Mouse (Mus musculus): Measurements from ENCODE around the gene Tekt1.

Tekt1 gene

DNA sequence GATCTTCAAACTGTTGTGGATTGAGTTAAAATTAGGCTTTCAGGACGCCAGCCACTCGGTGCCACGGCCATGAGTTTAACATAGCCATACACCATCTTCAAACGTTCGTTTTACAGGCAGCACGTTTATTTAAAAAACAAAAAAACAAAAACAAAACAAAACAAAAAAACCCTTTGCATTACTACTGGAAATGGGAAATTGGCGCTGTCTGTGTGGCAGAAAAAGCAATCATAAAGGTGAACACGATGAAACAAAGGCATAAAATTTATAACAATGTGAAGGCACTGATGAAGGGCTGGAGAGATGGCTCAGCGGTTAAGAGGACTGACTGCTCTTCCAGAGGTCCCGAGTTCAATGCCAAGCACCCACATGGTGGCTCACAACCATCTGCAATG lies at the start of gene Tekt1:
Gene Tekt1, minus strand, starts transcription at position 96 of the 395 bp plus-strand sequence.
- in situ Hi-C loops (cut with MboI; ENCODE audit: low pct_unique_long_range_greater_than_20kb in 1 of 2, low sequenced_read_pairs in 2 of 2, unreplicated experiment in 1 of 2), result no loop called here

DNA sequence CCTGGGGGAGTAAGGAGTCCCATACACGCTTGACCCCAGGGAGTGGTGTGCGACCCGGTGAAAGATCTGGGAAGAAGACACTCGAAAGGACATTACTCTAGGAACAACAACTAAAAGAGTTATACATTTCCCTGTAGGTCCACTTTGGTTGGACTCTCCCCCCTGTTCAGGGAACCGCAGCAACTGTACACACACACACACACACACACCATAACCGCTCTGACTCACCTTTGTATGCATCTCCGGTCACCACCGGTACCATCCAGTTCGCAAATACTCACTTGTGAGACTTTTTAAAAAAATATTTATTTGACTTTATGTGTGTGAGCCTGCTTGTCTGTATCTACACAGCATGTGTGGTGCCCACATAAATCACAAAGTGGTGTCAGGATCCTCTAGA lies 49.7 kb upstream of the Tekt1 start:
- in situ Hi-C loops (cut with MboI; ENCODE audit: low pct_unique_long_range_greater_than_20kb in 1 of 2, low sequenced_read_pairs in 2 of 2, unreplicated experiment in 1 of 2), result no loop called here

DNA sequence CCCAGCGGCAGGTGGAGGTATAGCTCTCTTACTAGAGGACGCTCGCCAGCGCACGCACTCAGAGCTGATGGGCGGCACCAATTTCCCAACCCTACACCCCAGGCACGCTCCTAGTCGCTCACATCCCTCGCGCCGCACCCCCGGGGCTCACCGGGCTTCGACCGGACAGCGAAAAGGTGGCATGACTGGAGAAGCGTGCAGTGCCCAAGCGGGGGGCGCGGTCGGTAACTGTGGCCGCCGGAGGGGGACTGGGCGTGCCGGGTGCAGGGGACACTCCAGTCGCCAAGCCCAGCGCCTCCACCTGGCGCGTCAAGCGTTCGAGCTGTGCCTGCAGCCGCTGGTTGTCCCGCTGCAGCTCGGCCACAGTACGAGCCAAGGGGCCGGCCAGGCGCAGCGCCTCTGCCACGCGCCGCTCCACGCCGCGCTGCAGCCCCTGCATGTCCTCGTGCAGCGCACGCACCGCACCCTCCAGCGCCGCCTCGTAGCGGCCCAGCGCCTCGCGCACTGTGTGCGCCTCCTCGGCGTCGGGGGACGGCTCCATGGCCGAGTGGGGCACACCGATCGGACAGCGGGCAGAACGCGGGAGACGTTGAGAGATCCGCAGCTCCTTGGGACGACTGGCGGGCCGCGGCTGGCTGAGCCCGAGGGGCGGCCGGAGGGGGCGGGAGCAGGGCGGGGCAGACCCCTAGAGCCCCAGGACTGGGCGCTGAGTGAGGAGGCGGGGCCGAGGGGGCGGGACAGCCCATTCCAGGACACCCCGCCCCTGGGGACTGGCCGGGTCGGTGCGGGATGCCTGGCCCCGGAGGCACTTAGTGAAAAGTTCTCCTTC lies 49.1 kb upstream of the Tekt1 start, which contains the start of gene Smtnl2:
Gene Smtnl2, minus strand, starts transcription at position 621 of the 829 bp plus-strand sequence.
- in situ Hi-C loops (cut with MboI; ENCODE audit: low pct_unique_long_range_greater_than_20kb in 1 of 2, low sequenced_read_pairs in 2 of 2, unreplicated experiment in 1 of 2), result no loop called here

DNA sequence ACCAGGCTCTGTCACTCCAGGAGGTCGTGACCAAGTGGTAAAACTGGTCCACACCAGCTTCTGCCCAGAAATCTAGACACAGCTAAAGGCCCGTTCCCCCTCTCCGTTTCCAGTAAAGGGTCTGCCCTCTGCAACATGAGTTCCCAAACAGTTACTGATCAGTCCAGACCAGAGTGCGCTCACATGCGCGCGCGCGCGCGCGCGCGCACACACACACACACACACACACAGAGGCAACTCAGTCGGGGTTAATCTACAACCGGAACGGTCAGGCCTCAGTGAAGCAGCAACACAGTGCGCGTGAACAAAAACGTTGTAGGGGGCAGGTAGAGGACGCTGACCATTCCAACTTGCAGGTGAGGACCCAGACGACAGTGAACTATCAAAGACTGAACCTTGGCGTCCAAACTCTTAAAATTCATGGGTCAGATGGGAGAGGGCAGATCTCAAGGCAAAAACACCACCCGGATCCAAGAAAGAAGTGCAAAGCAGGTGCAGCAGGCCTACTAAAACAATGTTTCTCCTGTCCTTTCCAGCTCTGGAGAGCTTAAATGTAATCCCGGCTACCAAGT lies 48.4 kb upstream of the Tekt1 start:
- in situ Hi-C loops (cut with MboI; ENCODE audit: low pct_unique_long_range_greater_than_20kb in 1 of 2, low sequenced_read_pairs in 2 of 2, unreplicated experiment in 1 of 2), result no loop called here

DNA sequence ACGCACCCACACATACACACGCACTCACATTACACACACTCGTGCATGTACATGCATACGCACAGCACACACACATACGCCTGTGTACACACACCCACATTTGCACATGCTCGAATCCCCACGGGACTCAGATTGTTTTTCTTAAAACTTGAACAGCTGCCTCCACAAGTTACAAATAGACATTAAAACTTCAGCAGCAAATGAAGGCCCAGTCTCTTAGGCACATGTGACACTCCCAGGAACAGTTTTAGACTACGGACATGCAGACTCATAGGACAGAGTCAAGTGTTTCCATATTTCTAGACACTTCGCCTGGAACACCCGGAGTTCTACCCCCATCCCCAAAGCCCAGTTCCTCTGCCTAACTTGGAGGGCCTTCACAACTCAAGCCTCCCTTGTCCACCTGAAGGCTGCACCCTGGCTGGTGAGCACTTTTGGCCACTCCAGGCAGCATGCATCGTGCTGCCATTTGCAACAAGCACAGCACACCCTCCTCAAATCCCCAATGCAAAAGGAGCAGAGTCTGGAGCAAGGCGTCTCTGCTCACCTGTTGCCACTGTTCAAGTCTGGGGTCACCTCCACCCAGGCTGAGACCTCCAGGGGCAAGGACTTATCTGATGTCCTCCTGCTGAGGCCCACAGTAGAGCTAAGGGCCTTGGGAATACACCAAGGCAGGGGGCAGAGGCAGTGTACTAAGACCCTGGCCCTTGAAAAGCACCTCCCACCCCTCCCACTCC lies 47.6 kb upstream of the Tekt1 start:
- in situ Hi-C loops (cut with MboI; ENCODE audit: low pct_unique_long_range_greater_than_20kb in 1 of 2, low sequenced_read_pairs in 2 of 2, unreplicated experiment in 1 of 2), result no loop called here

DNA sequence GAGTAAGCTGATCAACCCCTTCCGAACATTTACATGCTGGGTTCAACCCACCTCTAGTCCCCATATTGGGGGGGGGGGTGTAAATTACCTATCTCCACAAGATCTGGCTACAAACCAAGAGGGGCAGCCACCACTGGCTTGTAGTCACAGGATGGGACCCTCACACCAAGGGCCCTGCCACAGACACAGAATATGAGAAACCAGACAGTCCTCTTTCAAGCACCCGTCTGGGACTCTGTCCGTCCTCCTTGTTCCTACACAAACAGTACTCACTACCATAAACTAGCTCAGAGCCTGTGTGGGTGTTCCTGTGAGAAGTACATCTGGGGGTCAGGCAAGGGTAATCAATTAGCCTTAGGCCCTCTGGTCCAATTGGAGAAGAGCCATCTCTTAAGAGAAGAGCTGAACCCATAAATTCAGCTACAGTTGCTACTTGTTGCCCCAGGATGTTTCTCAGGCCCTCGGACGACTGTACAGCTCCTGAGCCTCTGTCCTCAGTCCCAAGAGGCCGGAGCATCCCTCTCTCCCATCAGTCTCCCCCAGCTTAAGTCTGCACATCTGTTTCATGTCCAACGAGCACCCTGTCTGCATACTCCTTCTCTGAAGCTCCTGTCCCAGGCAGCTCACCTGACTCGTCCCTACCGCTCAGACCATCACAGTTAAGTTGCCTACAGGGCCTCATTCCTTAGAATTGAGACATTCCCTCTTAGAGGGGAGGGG lies 46.4 kb upstream of the Tekt1 start:
- in situ Hi-C loops (cut with MboI; ENCODE audit: low pct_unique_long_range_greater_than_20kb in 1 of 2, low sequenced_read_pairs in 2 of 2, unreplicated experiment in 1 of 2), result no loop called here

DNA sequence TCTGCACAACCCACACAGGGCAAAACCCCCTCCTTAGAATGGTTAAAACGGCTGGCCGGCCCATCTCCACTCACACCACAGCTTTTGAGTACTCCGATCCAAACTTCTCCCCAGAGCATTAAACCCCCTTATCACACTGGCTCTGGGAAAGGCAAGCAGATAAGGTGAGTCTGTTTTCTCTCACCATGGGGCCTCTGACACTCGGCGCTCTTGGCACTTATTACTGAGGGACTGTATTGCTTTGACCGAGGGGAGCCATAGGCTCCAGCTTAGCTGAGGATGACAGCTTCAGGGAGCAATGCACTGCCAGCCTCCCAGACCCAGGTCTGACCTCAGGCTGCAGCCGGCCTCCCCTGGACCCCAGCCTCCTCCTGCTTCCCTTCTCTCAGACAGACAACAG lies 45.3 kb upstream of the Tekt1 start:
- in situ Hi-C loops (cut with MboI; ENCODE audit: low pct_unique_long_range_greater_than_20kb in 1 of 2, low sequenced_read_pairs in 2 of 2, unreplicated experiment in 1 of 2), result no loop called here

DNA sequence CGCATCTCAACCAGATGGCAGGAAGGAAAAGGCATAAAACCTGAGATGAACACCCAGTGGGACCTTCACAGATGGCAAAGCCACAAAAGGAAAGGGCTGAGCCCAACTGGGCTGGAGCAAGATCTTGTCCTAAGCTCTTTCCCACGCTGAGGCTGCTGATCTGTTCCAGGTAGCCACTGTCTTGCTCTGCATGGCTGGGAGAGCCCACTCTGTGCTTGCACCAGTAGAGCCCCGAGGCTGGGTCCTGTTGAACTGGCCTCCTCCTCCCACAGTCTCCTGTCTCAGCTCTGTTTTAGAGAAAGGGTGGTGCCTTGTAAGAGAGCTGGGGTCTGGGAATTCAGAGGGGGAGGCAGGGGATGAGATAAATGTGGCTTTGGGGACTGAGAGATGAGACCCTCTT lies 44.8 kb upstream of the Tekt1 start:
- in situ Hi-C loops (cut with MboI; ENCODE audit: low pct_unique_long_range_greater_than_20kb in 1 of 2, low sequenced_read_pairs in 2 of 2, unreplicated experiment in 1 of 2), result no loop called here

DNA sequence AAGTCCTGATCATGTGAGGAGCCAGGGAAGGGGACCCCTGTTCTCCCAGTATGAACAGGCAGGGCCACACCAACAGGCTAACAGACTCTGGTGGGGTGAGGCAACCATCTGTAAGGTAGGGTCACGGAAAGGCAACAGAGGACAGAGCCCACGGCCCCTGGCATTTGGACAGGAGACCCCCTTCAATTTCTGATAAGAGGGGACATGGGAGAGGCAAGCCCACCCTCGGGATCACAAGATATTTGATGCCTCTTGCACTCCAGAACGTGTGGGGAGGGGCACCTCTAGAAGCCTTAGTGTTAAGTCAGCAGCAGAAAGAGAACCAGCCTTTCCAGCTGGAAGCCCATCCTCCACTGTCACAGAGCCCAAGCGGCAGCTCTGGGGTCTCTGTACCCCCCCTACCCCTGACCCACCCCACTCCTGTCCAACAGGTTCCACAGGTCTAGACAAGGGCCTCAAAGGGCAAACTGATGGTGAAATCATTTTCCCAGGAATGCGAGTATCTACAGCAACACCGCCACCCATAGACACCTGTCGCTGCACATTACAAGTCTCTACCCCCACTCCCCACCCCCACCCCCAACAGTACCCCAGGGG lies 43.9 kb upstream of the Tekt1 start:
- in situ Hi-C loops (cut with MboI; ENCODE audit: low pct_unique_long_range_greater_than_20kb in 1 of 2, low sequenced_read_pairs in 2 of 2, unreplicated experiment in 1 of 2), result no loop called here

DNA sequence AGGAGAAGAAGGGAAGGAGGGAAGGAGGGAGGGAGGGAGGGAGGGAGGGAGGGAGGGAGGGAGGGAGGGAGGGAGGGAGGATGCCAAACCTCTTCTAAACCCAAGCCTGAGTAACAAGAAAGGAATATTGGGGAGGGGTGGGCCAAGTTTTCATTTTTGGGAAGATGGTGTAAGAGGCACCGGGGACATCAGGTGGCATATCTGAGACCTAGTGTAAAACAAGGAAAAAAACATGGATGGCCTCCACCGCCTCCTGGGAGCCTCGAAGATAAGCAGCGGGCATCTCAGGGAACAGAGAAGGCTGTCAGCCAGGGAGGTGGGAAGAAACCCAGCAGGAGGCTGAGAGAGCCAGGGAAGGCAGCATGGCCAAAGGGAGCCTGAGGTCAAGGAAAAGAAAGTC lies 43.3 kb upstream of the Tekt1 start:
- in situ Hi-C loops (cut with MboI; ENCODE audit: low pct_unique_long_range_greater_than_20kb in 1 of 2, low sequenced_read_pairs in 2 of 2, unreplicated experiment in 1 of 2), result no loop called here

DNA sequence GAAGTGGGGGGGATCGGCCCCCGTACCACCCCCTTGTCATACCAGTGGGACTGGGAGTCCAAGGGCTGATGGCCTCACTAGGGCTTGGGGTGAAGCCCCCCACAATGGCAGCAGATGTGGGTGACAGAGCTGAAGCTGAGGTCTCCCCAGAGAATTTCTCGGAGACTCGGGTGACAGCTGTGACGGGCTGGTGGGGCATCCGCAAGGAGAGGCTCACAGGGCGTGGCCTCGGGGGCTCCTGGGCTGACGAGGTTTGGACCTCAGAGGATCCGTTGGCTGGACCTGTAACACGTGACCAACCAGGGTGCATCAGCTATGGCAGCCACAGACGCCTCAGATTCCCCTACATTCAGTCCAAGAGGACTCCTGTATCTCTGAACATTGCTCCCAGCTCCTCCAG lies 40.7 kb upstream of the Tekt1 start:
- in situ Hi-C loops (cut with MboI; ENCODE audit: low pct_unique_long_range_greater_than_20kb in 1 of 2, low sequenced_read_pairs in 2 of 2, unreplicated experiment in 1 of 2), result no loop called here

DNA sequence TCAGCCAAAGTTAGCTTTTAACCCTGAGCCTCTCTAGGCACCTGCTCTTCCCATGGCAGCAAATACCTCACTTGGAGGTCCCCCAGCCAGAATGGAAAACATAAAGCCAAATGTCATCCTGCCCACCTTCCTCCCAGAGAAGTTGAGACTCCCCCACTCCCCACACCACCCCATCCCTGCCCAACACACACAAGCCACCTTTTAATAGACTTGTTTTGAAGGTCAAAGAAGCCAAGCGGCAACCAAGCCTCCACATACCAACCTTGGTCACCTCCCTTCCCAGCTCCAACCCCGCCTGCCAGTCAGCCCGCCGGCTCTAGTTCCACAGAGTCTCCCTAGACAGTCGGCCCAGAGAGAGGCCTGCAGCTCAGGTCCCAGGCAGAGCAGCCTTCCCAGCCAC lies 39.8 kb upstream of the Tekt1 start:
- in situ Hi-C loops (cut with MboI; ENCODE audit: low pct_unique_long_range_greater_than_20kb in 1 of 2, low sequenced_read_pairs in 2 of 2, unreplicated experiment in 1 of 2), result no loop called here

DNA sequence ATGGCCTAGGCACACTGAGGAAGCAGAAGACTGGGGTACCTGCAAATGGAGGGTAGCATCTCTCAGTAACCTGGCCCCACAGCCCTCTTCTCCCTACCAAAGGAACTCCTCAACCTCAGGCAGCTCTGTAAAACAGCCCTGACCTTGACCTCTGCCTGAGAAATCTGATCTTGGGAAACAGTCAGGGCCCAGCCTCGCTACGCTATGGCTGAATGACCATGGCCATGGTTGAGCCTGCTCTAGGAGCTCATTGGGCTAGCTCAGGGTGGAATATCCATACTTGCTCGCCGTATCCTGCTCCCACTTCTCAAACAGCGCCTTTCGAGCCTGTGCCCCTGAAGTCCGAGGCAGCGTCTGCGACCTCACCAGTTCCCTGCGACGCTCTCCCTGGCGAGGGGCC lies 38.8 kb upstream of the Tekt1 start:
- in situ Hi-C loops (cut with MboI; ENCODE audit: low pct_unique_long_range_greater_than_20kb in 1 of 2, low sequenced_read_pairs in 2 of 2, unreplicated experiment in 1 of 2), result no loop called here

DNA sequence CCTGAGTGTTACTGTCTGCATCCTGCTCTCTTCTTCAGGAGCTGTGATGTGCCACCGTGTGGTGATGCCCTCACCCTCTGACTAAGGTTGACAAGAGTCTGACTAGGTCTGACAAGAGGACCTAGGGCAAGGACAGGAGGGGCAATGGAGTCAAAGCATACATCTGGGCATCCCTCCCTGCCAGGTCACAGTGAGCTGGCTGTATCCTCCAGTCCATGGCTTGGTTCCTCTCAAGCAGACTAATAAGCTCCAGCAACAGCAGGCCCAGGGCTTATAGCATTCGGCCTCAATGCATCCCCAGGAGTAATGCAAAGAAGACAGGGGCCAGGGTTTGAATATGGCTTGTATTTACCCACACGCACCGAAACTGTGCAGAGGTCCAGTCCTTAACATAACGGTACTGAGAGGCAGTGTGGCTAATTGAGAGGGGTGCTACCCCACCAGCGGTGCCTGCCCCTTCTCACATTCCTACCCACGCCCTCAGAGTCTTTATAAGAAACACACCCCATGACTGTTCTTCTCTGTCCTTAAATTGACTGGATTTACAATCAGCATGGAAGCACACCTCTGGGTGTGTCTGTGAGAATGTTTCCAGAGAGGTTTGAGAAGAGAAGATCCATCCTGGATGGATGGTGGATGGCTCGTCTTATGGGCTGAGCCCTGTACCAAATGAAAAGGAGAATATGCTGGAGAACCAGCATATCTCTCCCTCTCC lies 35.7 kb upstream of the Tekt1 start:
- in situ Hi-C loops (cut with MboI; ENCODE audit: low pct_unique_long_range_greater_than_20kb in 1 of 2, low sequenced_read_pairs in 2 of 2, unreplicated experiment in 1 of 2), result no loop called here

DNA sequence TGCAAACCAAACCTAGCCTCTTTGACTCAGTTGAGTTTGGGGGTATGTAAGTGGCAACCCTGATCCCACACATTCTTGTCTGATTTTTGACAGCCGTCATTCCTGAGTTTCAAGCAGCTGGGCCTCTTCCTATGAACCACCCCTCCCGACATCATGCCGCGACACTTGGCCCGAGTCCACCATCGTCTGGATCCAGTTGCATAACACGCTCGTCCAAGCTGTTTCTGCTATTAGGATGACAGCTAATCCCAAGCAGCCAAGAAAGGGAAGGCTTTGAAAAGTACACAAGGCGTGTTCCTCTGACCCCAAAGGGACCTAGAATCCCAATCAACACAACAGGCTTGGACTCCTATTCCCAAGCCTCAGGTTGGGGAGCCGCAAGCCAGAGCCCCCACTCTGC lies 34.8 kb upstream of the Tekt1 start:
- in situ Hi-C loops (cut with MboI; ENCODE audit: low pct_unique_long_range_greater_than_20kb in 1 of 2, low sequenced_read_pairs in 2 of 2, unreplicated experiment in 1 of 2), result no loop called here

DNA sequence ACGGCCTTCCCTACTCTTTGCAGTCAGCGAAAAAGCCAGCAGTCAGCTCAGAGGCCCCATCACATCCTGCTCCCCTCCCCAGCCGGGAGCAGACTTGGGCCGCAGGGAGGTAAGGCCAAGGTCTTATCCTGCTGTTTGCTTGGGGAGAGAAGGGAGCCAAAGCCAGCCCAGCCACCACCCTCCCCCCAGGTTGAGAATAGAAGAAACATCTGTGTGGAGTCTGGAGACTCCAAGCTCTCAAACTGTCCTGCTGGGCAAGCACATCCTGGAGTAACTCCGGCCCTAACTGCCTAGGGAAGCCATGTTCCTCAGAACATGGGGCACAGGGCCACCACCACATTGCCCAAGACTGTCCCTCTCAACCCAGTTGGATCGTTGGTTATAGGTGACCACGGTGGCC lies 34.4 kb upstream of the Tekt1 start:
- in situ Hi-C loops (cut with MboI; ENCODE audit: low pct_unique_long_range_greater_than_20kb in 1 of 2, low sequenced_read_pairs in 2 of 2, unreplicated experiment in 1 of 2), result no loop called here

DNA sequence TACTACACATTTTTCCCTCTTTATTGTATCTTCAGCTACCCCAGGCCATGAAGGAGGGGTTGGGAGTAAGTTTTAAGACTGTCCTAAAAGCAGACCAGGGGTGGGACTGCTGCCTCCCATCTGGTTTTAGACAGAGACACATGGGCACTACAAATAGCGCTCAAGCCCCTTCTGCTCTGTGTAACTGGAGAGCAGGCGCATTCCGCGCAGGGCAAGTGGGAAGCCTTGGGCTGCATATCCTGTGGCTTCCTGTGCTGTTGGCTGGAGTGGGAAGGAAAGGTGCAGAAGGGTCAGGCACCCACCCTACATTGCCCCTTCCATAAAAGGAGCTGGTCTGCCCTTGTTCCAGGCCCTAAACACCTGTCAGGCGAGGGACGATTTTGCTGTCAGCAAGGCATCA lies 33.4 kb upstream of the Tekt1 start:
- in situ Hi-C loops (cut with MboI; ENCODE audit: low pct_unique_long_range_greater_than_20kb in 1 of 2, low sequenced_read_pairs in 2 of 2, unreplicated experiment in 1 of 2), result no loop called here

DNA sequence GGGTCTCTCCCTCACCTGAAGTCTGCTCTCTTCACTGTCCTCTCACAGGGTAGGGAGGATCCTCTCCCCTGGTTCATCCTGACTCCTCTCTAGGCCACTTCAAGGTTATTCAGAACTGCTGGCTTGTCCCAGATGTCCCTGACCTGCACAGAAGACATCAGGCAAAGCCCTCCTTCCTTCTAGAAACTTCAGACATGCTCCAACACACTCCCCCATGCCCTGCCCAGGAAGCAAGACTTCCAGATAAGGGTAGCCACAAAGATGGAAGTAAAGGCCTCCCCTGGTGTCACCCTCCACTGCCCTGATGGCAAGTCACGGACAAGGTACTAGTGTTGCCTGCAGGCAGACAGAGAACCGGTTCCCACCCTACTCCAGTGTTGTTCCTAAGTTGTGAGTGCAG lies 32.5 kb upstream of the Tekt1 start:
- in situ Hi-C loops (cut with MboI; ENCODE audit: low pct_unique_long_range_greater_than_20kb in 1 of 2, low sequenced_read_pairs in 2 of 2, unreplicated experiment in 1 of 2), result no loop called here
